Mouse (Mus musculus) B cell, adult (primary cell): ENCODE results near the gene Olfr31. TPM values are rescaled to one million over a fixed set of nuclear protein-coding genes. Genes with fewer than 3 reads are reported as not detected.

ENCODE experiments used
- total RNA-seq: library from RNA; stranded (reverse); gene quantifications from 4 replicates; pipeline ENCODE4 v1.2.4, GENCODE M21; 2023; ENCODE audit not compliant: inconsistent age

The Olfr31 gene
- not detected in 4 replicates for total RNA-seq

DNA sequence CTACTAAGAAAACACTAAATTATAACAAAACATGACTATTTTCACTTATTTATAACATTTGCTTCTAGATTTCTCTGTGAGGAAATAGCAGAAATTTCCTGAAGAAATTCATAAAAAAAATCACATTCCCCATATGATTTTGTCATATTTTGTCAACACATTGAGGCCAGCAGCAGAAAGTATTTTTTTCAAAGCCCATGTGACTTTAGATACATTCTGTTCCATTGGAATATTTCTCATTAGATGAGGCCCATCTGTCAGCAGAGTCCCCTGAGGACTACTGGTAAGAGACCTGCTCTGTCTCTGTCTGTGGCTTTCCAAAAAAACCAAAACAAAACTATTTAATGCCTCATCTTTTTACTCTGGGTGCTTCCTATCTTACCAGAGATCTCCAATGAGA, at the start of gene Olfr31:
Gene Olfr31 (plus strand): TSS at position 301 of the 400 bp plus-strand sequence.

DNA sequence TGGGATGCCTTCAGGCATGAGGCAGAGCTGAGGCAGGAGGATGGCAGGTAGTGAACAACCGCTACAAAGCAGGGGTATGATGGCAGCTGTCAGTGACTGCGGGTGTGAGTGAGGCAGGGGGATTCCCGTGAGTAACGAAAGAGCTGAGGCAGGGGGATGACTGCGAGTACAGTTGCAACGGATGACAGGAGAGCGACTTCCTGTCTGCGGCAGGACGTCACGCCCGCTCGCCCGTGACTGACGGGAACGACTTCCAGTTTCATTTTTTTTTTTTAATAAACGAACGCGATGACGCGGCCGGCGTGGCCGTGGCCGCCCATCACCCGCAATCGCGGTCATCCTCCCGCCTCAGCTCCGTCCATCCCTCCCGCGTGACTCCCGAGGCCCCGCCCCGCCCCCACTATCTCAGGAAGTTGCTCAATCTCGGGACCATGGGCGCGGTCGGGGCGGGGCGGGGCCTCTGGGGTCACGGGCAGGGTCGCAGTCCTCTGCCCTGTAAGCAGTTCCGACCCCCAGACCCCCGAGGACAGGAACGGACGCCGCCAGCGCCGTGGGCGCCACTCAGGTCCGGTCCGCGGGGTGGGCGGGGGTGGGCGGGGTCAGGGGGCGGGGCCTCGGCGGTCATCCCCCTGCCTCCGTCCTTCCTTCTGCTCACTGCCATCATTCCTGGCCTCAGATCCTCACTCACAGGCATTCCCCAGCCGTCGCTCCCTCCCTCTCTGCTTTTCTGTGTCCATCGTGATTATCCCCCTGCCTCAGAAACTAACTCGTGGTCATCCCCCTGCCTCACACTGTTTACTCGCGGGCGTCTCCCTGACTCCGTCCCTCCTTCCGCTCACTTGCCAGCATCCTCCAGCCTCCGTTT, 23.6 kb downstream of the Olfr31 start, which contains the start of gene Il3ra:
Gene Il3ra (plus strand): TSS at position 328 of the 865 bp plus-strand sequence.

Other genes with a start within 250 kb of the Olfr31 start
- gene Psmd6, start 201.8 kb upstream of the Olfr31 start, total RNA-seq, result 102 to 113 TPM (median 105 TPM) in 4 replicates
- not detected in 4 replicates for gene Olfr720, start 136.0 kb upstream of the Olfr31 start, total RNA-seq
- gene Il3ra, start 23.4 kb downstream of the Olfr31 start, total RNA-seq, result 24.5 to 27.9 TPM (median 26.1 TPM) in 4 replicates
- not detected in 4 replicates for gene Olfr721-ps1, start 78.5 kb downstream of the Olfr31 start, total RNA-seq